Mouse (Mus musculus): Measurements from ENCODE around the gene Jarid2.

The Jarid2 gene

DNA sequence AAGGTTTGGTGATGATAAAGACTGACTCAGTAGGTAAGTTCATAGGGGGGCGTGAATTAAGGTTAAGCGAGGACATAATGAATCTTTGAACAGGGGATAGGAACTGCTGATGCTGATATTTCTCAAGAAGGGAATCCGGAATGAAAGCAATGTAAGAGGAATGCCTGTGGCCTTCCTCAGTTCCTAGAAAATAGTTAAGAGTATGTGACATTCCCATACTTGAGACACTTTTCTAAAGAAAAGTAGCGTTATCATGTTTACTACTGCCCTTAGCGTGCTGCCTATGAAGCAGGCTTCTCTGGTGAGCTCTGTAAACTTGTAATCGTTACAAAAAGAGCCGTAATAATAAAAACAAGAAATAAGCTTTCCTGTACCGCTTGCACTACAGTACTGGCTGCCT, 227.8 kb downstream of the Jarid2 start:
- DNase-seq (ENCODE audit: low read depth, low spot score) = no peak

DNA sequence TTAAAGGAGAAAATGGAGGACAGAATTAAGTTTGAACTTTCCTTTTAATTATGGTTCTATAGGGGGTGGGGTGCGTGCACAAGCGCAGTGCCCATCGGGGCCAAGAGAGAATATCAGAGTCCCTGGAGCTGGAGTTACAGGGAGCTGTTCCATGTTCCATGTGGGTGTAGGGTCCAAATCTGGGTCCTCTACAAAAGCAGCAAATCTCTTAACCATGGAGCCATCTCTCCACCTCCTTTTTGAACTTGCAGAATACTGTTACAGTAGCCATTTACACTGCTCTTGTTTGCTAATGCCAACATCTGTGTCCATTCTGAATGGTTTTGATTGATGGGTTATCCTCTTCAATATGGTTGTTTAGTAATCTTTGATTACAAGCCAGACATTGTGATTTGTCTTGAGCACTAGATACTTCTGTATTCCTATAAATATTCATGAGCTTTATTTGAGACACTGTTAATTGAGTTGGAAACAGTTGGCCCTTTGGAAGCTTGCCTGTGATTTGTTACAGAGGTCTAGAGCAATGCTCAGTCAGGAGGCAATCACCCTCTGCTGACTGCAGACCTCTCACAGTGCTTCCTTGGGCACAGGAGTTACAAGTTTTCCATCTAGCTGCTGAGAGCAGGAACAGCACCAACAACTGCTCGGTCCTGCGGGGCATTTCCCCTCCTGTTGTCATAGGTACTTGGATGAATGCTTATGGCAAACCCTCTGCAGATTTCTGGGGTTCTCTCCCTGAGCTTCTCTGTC, 231.4 kb downstream of the Jarid2 start:
- no peak for DNase-seq (ENCODE audit: low read depth, low spot score)

All from brain, embryonic 18.5 days (tissue).